Mouse (Mus musculus) thymus, postnatal 10 days (tissue): ENCODE data around the gene Gm20388.
A peak's percentile ranks its signal among the peaks of the same experiment; 100 is the strongest.

ENCODE experiments used
- DNase-seq, 2 experiments: peaks; one replicate each; pipeline ENCODE4 v3.0.0; 2021; ENCODE audit warnings: low spot score in 2 of 2

Gm20388 gene

GRCm38 (mm10) chr8:122419881-122420555 is 2509.4 kb downstream of the Gm20388 start:
- no peak for DNase-seq

GRCm38 (mm10) chr8:122421376-122422070 is 2510.9 kb downstream of the Gm20388 start, which contains the start of gene Il17c:
Il17c (plus strand) TSS chr8:122422020.
- DNase-seq = no peak

- DNase-seq = no peak
Observed at GRCm38 (mm10) chr8:122423217-122423616, 2512.6 kb downstream of the Gm20388 start.

DNA sequence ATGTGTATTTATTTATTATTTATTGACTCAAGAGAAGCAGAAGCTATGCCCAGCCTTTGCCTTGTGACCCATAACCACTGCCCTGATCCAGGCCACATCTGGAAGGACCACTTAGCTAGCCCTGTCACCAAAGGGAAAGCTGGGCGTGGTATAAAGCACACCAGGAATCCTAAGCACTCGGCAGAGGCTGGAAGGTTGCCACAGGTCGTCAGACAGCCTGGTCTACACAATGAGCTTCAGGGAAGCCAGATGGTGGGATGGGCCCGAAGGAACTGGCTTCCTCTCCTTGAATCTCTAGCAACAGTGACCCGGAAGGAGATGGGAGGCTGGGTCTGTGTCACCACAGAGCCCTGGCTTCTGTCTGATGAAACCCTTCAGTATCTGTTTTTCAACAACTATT is 2513.0 kb downstream of the Gm20388 start:
- no peak for DNase-seq

GRCm38 (mm10) chr8:122426145-122426544 is 2515.5 kb downstream of the Gm20388 start:
- no peak for DNase-seq

- DNase-seq = no peak
Observed at GRCm38 (mm10) chr8:122427607-122428006, 2517.0 kb downstream of the Gm20388 start.

DNA sequence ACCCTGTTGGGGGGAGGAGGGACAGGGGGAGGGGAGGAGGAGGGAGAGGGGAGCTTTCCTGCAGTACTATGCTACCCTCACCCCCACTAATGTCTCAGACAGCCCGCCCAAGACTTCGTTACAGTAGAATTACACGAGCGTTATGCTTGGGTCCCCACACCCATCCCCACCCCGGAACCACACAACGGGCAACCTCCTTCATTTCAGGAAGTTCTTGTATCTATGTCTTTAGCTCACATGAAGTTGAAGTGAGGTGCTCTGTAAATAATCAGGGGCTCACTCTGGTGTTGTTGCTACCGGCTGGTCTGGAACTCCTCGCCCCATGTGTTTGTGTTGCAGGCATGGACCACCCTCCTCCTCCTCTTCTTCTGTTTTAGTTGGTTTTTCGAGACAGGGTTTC is 2517.5 kb downstream of the Gm20388 start:
- no peak for DNase-seq

- no peak for DNase-seq
Observed at GRCm38 (mm10) chr8:122430058-122430636, 2519.5 kb downstream of the Gm20388 start.

DNA sequence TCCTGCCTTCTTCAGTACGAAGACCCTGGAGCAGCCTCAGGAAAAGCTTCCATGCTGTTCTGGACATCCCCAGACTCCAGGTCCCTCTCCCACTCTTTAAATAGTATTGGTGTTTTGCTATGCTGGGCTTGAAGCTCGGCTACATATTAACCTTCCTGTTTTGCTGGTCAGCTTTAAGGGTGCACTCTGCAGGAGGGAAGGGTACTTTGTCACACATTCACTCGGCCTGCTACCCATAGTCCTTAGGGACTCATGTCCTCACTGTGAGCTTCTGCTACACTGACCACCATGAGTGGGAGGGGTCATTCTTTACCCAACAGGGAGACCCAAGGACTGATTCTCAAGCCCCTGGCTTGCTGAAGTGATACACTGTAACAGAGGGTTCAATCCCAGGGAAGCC is 2520.0 kb downstream of the Gm20388 start:
- DNase-seq = no peak

GRCm38 (mm10) chr8:122431694-122432442 is 2521.2 kb downstream of the Gm20388 start:
- DNase-seq = peak; percentile 35 to 51

DNA sequence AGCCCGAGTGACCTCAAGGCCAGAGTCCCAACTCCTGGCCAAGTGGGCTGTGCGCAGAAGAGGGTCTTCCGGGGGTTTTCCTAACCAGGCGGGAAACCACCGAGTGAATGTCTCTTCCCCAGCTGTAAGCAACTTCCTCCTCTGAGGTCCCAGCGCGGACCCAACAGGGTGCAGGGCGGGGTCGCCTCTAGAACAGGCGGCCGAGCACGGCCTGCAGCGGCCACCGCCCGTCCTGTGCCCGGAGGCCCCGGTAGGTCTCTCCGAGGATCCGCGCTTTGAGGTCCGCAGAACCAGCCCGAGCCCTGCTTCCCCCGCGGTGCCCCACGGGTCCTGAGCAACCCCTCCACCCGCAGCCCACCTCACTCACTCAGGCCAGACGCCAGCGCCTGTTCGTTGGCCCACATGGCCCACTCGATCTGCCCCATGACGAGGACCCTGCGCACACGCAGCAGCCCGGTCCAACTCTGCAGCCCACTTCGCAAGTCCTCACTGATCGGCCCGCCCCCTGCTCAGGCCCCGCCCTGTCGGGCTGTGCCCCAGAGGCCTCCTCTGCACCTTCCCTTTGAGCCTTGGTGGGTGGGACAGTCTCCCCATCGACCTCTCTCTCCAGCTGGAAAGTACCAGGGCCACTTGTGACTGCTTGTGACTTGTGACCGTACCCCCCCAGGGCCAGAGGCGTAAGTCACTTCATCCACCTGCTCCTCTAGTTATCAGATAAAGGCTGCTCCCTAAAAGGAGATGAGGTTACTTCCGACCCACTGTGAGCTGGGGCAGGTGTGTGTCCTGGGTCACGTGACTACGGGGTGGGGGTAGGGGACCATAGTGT is 2522.0 kb downstream of the Gm20388 start, which contains the start of gene Cyba:
Gene Cyba (minus strand): TSS at position 488 of the 826 bp plus-strand sequence.
- DNase-seq = peak; percentile 80 to 84

DNA sequence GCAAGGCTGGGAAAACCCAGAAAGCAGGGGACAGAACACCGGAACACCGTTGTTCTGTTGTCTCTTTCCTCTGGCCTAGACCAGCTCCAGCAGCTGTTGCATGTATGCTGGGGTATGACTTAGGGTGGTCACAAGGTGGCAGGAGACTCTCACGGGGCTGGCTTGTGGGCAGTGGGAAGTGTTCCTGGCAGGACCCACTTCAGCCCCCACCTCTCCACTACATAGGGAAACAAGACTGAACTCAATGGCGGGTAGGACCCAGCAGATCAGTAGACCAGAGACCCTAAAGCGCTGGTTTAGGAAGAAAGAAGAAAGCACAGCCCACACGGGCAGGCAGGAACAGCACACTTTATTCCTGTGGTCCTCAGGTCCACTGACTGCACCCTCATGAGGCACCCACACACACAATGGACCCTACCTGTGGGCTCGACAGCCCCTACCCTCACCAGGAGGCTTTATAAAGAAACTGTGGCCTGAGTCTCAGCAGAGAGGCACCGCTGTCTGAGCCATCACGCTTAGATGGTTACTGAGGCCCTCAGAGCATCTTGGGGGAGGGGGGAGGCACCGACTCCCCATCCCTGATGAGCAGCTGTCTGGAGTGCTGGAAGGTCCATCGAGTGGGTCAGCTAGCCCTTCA is 2522.7 kb downstream of the Gm20388 start:
- no peak for DNase-seq

- DNase-seq = no peak
Observed at GRCm38 (mm10) chr8:122435375-122435774, 2524.7 kb downstream of the Gm20388 start.

- DNase-seq = no peak
Observed at GRCm38 (mm10) chr8:122436146-122436545, 2525.5 kb downstream of the Gm20388 start.

DNA sequence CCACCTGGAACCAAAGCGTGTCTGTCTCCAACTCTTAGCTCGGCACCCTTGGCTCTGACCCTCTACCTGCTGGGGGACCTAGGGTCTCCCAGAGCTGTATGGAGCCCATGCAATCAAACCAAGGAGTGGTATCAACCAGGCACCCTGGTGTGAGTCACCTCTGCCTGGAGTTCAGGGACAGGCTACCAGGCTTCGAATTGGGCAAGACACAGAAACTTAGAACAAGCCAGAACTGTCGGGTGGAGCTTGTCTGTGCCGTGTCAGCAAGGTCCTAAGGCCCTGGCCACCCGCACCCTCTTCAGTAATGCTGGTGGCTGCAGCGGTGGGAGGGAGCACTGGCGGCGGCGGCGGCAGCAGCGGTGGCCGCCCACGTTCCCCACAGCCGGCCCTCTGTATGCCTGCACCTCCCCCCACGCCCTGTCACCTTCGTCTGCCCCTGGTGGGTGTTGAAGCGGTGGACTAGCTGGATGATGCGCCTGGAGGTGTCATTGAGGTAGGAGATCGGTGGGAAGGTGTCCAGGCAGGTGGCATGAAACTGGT is 2526.0 kb downstream of the Gm20388 start:
- no peak for DNase-seq

DNA sequence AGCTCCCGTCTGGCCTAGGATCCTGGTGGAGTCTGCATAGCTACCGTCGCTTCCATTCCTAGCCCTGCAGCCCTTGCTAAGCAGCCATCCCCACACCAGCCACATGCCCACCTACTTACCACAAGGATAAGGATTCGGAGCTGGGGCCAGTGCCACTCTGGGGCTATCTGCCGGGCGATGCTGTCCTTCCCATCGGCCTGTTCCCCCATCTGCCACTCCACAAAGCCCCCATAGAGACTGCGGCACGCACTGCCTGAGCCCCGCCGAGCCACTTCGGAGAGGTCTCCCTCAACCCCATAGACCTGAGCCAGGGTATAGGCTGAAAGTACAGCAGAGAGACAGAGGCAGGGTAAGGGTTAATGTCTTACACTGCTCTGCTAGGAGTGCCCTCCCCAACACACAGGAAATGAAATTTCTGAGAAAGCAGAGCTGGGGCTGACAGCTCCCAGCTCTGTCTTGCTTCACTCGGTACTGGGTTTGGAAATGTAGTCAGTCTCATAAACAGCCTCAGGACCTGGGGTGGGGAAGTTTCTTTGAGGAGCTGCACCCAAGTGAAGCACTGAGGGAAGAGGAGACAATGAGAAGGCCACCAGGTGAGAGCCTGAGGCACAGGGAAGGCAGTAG is 2527.2 kb downstream of the Gm20388 start:
- DNase-seq = peak in 1 of 2 experiments; percentile 35

GRCm38 (mm10) chr8:122439336-122439735 is 2528.7 kb downstream of the Gm20388 start:
- DNase-seq = no peak

- no peak for DNase-seq
Observed at GRCm38 (mm10) chr8:122441326-122441725, 2530.7 kb downstream of the Gm20388 start.

DNA sequence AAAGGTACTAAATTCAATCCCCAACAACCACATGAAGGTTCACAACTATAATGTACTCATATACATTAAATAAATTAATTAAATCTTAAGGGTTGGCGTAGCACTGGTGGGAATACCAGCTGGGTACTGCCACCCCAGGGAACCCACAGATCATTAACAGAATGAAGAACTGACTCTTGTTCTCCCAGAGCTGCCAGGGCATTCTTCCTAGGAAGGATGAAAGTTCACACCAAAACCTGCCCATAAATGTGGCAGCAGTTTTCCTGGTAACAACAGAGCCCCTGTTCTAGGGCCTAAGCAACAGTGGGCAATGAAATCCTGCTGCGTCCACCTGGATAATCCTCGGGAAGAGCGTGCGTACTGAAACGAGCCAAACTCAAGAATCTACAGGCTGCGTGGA is 2531.7 kb downstream of the Gm20388 start:
- DNase-seq = no peak

DNA sequence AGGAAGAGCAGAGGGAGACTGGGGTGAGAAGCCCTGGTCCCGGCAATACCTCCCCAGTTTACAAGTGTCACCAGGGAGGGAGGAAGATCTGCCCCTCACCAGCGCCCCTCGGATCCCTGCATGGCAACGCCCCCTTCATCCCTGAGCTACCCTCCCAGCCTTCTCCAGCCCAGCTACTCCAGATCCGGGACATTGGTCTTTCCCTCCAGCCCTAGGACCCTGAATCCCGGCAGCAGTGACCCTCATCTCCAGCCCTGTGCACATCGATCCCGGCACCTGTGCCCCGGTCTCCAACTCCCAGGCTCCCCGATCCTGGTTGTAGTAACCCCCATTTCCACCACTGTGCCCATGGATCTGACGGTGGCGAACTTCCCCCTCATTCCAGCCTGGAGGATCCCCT is 2532.1 kb downstream of the Gm20388 start:
- DNase-seq = no peak
